In genomic region chr13:64154651-64155050, GRCm38 (mm10) we compare ENCODE assay signal across 14 mouse cellular contexts. TPM values are rescaled to one million over a fixed set of nuclear protein-coding genes. Genes with fewer than 3 reads are reported as not detected.
A peak's percentile ranks its signal among the peaks of the same experiment; 100 is the strongest.
DNase-seq lines count a peak whose midpoint lies in the region; ATAC-seq and TF ChIP-seq lines count a peak whose summit lies in the region.
"Had no signal": no experiment of that assay in that cellular context is flagged by ENCODE, and none has a peak within 500 bp of the region (broad histone marks: within the 10 kb centered on the region; RNA-seq: fewer than 3 reads in every experiment).

No protein-coding gene starts in this region.

- no peak for TF ChIP-seq EP300 in lung, postnatal 0 days (IDR thresholded peaks at IDR 0.05)

- WGBS in heart, embryonic 11.5 days (ENCODE audit: insufficient replicate concordance) = 50% methylated on average over 2 of the region's 2 CpGs
- WGBS in lung, postnatal 0 days = 47% methylated on average over 2 of the region's 2 CpGs

- H3ac ChIP-seq in myocyte (ENCODE audit: control insufficient read depth, insufficient read length) = no peak overlapping the region

- no peaks in the 10 kb centered on the region for H3K27me3 ChIP-seq in heart, embryonic 11.5 days (ENCODE audit: control insufficient read depth, insufficient read depth, low read length)
- no peaks in the 10 kb centered on the region for H3K27me3 ChIP-seq in lung, postnatal 0 days (replicated peaks; ENCODE audit: insufficient read depth, low read length)
- no peaks in the 10 kb centered on the region for H3K27me3 ChIP-seq in myocyte (ENCODE audit: control insufficient read depth, insufficient read depth, insufficient read length)
- H3K27me3 ChIP-seq: embryonic facial prominence, embryonic 13.5 days; stomach, embryonic 15.5 days had no signal

- H3K9ac ChIP-seq in heart, embryonic 11.5 days (ENCODE audit: low read depth, low read length) = 0 out of 2 replicates have a peak overlapping the region, but pooled peaks have one; percentile 34
- H3K9ac ChIP-seq in lung, postnatal 0 days (replicated peaks; ENCODE audit: low read depth) = no peak overlapping the region
- no peak overlapping the region for H3K9ac ChIP-seq in ES-E14 (ENCODE audit: insufficient read depth, low read depth, low read length, poor library complexity, severe bottlenecking)
- H3K9ac ChIP-seq: forebrain, embryonic 15.5 days had no signal

- no peak for DNase-seq in heart, adult 9 months (ENCODE audit: low spot score in 2 of 2)
- DNase-seq in lung, postnatal 0 days (ENCODE audit: low spot score) = peak; percentile 42
- DNase-seq in lung, postnatal 4 days = no peak
- no peak for DNase-seq in ES-E14 (ENCODE audit: low read depth, low spot score)
- no peak for DNase-seq in thymus, postnatal 14 days
- DNase-seq: layer of hippocampus, adult 9-11 months had no signal

- peaks cover 26% of the 10 kb centered on the region for H3K79me2 ChIP-seq in myocyte (ENCODE audit: control insufficient read depth, insufficient read depth)

- H3K27ac ChIP-seq in heart, embryonic 11.5 days (ENCODE audit: low read depth, low read length) = peak overlapping the region; percentile 97
- H3K27ac ChIP-seq in lung, postnatal 0 days (ENCODE audit: low read length) = peak overlapping the region; percentile 28; the same call in 1 of the 2 replicates
- peak overlapping the region; percentile 42; the same call in 1 of the 2 replicates for H3K27ac ChIP-seq in ES-E14 (ENCODE audit: insufficient read depth, low read depth, low read length, poor library complexity, severe bottlenecking)
- H3K27ac ChIP-seq: forebrain, embryonic 15.5 days; hindbrain, embryonic 13.5 days had no signal

- H3K9me3 ChIP-seq in heart, embryonic 11.5 days (replicated peaks; ENCODE audit: control insufficient read depth, low read length) = no peaks in the 10 kb centered on the region
- H3K9me3 ChIP-seq in lung, postnatal 0 days (ENCODE audit: low read length) = no peaks in the 10 kb centered on the region
- no peaks in the 10 kb centered on the region for H3K9me3 ChIP-seq in ES-E14 (ENCODE audit: control insufficient read depth, insufficient read depth, low read depth, low read length)
- H3K9me3 ChIP-seq: embryonic facial prominence, embryonic 13.5 days; forebrain, embryonic 15.5 days; G1E; hindbrain, embryonic 13.5 days; midbrain, embryonic 10.5 days; stomach, embryonic 15.5 days had no signal

- TF ChIP-seq CTCF in lung, postnatal 0 days (IDR thresholded peaks at IDR 0.05) = no peak

- ATAC-seq in heart, embryonic 11.5 days (replicated peaks; ENCODE audit: insufficient number of reproducible peaks, low FRiP score, low TSS enrichment) = no peak
- ATAC-seq in lung, postnatal 0 days = no peak

- peaks cover 20% of the 10 kb centered on the region for H3K4me1 ChIP-seq in heart, embryonic 11.5 days (ENCODE audit: control insufficient read depth, insufficient read depth, low read length)
- H3K4me1 ChIP-seq in lung, postnatal 0 days (ENCODE audit: insufficient read depth, low read depth, low read length) = no peaks in the 10 kb centered on the region
- peaks cover 6 to 9% of the 10 kb centered on the region in 2 experiments; a peak in 2 of 4 replicates for H3K4me1 ChIP-seq in ES-E14 (ENCODE audit: control insufficient read depth in 2 of 2, insufficient read depth in 2 of 2, low read length in 2 of 2, poor library complexity in 1 of 2)

- no peak overlapping the region for H3K4me3 ChIP-seq in heart, embryonic 11.5 days (ENCODE audit: low read depth, low read length)
- H3K4me3 ChIP-seq in lung, postnatal 0 days (ENCODE audit: low read depth, low read length) = no peak overlapping the region
- H3K4me3 ChIP-seq in ES-E14 (ENCODE audit: insufficient read depth in 1 of 2, low read depth in 1 of 2, low read length in 2 of 2, poor library complexity in 1 of 2, severe bottlenecking in 1 of 2) (no peak overlapping the region), myocyte (peak overlapping the region; percentile 37)

- no peak for TF ChIP-seq POLR2A in myocyte (IDR thresholded peaks at IDR 0.05; ENCODE audit: insufficient read length, low read depth)

- H3K4me2 ChIP-seq in heart, embryonic 11.5 days = peak overlapping the region; percentile 37
- H3K4me2 ChIP-seq in lung, postnatal 0 days (replicated peaks; ENCODE audit: low read depth, low read length) = 0 out of 2 replicates have a peak overlapping the region, but pooled peaks have one; percentile 27
- peak overlapping the region; percentile 86 for H3K4me2 ChIP-seq in myocyte (ENCODE audit: low read depth)

- in situ Hi-C loops in ES-E14 (cut with MboI; ENCODE audit: low sequenced_read_pairs in 2 of 2, unreplicated experiment in 2 of 2) = no loop called here

- H3K36me3 ChIP-seq in heart, embryonic 11.5 days (ENCODE audit: control insufficient read depth, insufficient read depth, low read length) = no peaks in the 10 kb centered on the region
- H3K36me3 ChIP-seq in lung, postnatal 0 days (ENCODE audit: insufficient read depth, low read length) = no peaks in the 10 kb centered on the region
- H3K36me3 ChIP-seq in ES-E14 (ENCODE audit: control insufficient read depth, insufficient read depth, low read length, poor library complexity, severe bottlenecking) = peaks cover 3% of the 10 kb centered on the region; the same call in 1 of the 2 replicates
- no peaks in the 10 kb centered on the region for H3K36me3 ChIP-seq in myocyte (ENCODE audit: control insufficient read depth, insufficient read depth)
- H3K36me3 ChIP-seq: embryonic facial prominence, embryonic 13.5 days; forebrain, embryonic 15.5 days; hindbrain, embryonic 13.5 days; stomach, embryonic 15.5 days had no signal

TF ChIP-seq in ES-E14, 5 proteins besides CTCF, POLR2A, EP300 and RAD21:
- no peak for TF ChIP-seq CHD2 (IDR thresholded peaks at IDR 0.05; ENCODE audit: low read depth, low read length)
- no peak for TF ChIP-seq MAFK (IDR thresholded peaks at IDR 0.05; ENCODE audit: insufficient read depth, low read depth, low read length)
- TF ChIP-seq HCFC1 (IDR thresholded peaks at IDR 0.05; ENCODE audit: borderline replicate concordance, insufficient read depth, low read length) = no peak
- no peak for TF ChIP-seq ZC3H11A (IDR thresholded peaks at IDR 0.05; ENCODE audit: borderline replicate concordance, low read depth, low read length)
- TF ChIP-seq ZNF384 (IDR thresholded peaks at IDR 0.05; ENCODE audit: low read depth, low read length) = no peak

TF ChIP-seq in myocyte, 11 proteins besides CTCF, POLR2A, EP300 and RAD21:
- TF ChIP-seq MYOG (IDR thresholded peaks at IDR 0.05; ENCODE audit: control insufficient read depth in 1 of 3, insufficient read depth in 1 of 3, insufficient read length in 2 of 3, low read depth in 2 of 3) = no peak
- no peak for TF ChIP-seq POLR2AphosphoS2 (IDR thresholded peaks at IDR 0.05; ENCODE audit: insufficient read length, low read depth)
- TF ChIP-seq MAX (IDR thresholded peaks at IDR 0.05; ENCODE audit: low read depth) = no peak
- TF ChIP-seq CEBPB (IDR thresholded peaks at IDR 0.05; ENCODE audit: insufficient read depth, poor library complexity, severe bottlenecking) = no peak
- TF ChIP-seq REST (IDR thresholded peaks at IDR 0.05; ENCODE audit: insufficient read depth, insufficient read length) = no peak
- no peak for TF ChIP-seq USF1 (IDR thresholded peaks at IDR 0.05; ENCODE audit: low read depth)
- no peak for TF ChIP-seq TCF3 (IDR thresholded peaks at IDR 0.05; ENCODE audit: insufficient read length, low read depth)
- TF ChIP-seq SRF (IDR thresholded peaks at IDR 0.05; ENCODE audit: control insufficient read depth, insufficient read length, low read depth) = no peak

RNA-seq across cellular contexts. Expression of gene Zfp367, which starts 1.6 kb away (rescaled TPM):
- 23.7 and 25.4 TPM in 2 replicates for polyA plus RNA-seq in heart, embryonic 11.5 days (2014; fragmentation: Nextera tagmentation; extraction: Ambion mirVana)
- polyA plus RNA-seq in lung, postnatal 0 days (2015; fragmentation: Nextera tagmentation; extraction: Ambion mirVana) = 7.6 and 8.4 TPM in 2 replicates
- total RNA-seq in ES-E14 (2012; rRNA removed) = 18.0 and 24.8 TPM in 2 replicates
- 3.0 TPM for polyA plus RNA-seq in myocyte (2012; fragmentation: generic; extraction: Trizol)

RNA-seq across cellular contexts. Expression of gene Habp4, which starts 7.0 kb away (rescaled TPM):
- polyA plus RNA-seq in heart, embryonic 11.5 days (2014; fragmentation: Nextera tagmentation; extraction: Ambion mirVana) = 42.2 and 50.2 TPM in 2 replicates
- 16.6 and 18.8 TPM in 2 replicates for polyA plus RNA-seq in lung, postnatal 0 days (2015; fragmentation: Nextera tagmentation; extraction: Ambion mirVana)
- 4.3 and 5.3 TPM in 2 replicates for total RNA-seq in ES-E14 (2012; rRNA removed)
- polyA plus RNA-seq in myocyte (2012; fragmentation: generic; extraction: Trizol) = 32.5 TPM

RNA-seq across cellular contexts. Expression of gene Slc35d2, which starts 25.5 kb away (rescaled TPM):
- 7.4 and 8.2 TPM in 2 replicates for polyA plus RNA-seq in heart, embryonic 11.5 days (2014; fragmentation: Nextera tagmentation; extraction: Ambion mirVana)
- polyA plus RNA-seq in lung, postnatal 0 days (2015; fragmentation: Nextera tagmentation; extraction: Ambion mirVana) = 8.0 and 9.0 TPM in 2 replicates
- total RNA-seq in ES-E14 (2012; rRNA removed) = 7.1 and 9.4 TPM in 2 replicates
- polyA plus RNA-seq in myocyte (2012; fragmentation: generic; extraction: Trizol) = 2.5 TPM
- polyA plus RNA-seq: G1E had no signal

Comparison
In these comparisons a context has a peak if more than half of its experiments do, and no peak if none do; other contexts are left out.
1. H3K27ac ChIP-seq: peak in every context shown above with its lines; median percentile 97 in heart, embryonic 11.5 days; 42 in ES-E14; 28 in lung, postnatal 0 days.
2. H3K4me2 ChIP-seq: peak in every context shown above with its lines; median percentile 86 in myocyte; 37 in heart, embryonic 11.5 days; 27 in lung, postnatal 0 days.